Mouse (Mus musculus) megakaryocyte-erythroid progenitor cell, adult 5-6 weeks (primary cell): ENCODE results near the gene Snd1. TPM values are rescaled to one million over a fixed set of nuclear protein-coding genes. Genes with fewer than 3 reads are reported as not detected.

Experiments used
- ATAC-seq: replicated peaks from 2 replicates; pipeline ENCODE4 v1.8.0; 2016; ENCODE audit warnings: mild to moderate bottlenecking, inconsistent platforms; ENCODE audit not compliant: severe bottlenecking, poor library complexity, low FRiP score, low TSS enrichment
- total RNA-seq, 2 experiments: library from RNA; stranded (forward) in 1 of 2; stranded (reverse) in 1 of 2; fragments of 200-1000, 215-1000 nt in 1 of 2; fragments of >200 nt in 1 of 2; fragmentation: Nextera tagmentation in 1 of 2; gene quantifications; 2 replicates each; pipeline ENCODE4 v1.2.3; 2014 to 2017

Snd1 gene
- total RNA-seq, 2 experiments from 2014 or later: 65.7 to 188 TPM

DNA sequence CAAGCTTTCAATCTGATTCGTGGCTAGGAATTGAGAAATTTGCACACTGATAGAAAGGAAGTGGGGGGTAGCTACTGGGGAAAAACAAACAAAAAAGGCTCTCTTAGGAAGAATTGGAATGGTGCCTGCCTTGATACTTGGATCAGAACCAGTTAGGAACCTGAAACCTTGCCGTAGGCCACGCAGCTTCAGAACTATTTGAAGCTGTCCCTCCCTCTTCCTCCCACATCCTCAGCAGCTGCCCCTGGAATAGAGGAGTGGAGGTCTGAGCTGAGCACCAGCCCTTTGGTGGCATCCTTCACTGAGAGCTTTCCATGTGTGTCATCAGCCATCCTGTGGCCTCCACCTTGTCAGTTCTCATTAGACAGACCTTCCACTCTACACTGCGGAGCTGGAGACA, 370.7 kb downstream of the Snd1 start:
- ATAC-seq: no peak

DNA sequence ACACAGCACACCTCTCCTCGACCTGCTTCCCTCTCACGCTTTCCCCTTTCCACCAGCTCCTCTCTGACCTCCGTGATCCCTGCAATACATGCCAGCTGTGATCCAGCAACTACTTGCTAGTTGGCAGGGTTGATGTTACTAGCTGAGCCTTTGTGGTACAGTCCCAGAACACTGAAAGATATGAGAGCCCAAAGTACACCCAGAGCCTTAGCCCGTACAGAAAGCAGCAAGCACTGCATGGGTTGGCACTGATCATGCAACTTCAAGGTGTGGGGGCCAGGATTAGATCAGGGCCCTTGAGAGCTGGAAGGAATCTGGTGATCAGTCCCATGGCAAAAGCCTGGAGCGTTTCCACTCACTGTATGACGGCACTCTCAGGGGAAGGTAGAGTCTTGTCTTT, 372.7 kb downstream of the Snd1 start:
- no peak for ATAC-seq

DNA sequence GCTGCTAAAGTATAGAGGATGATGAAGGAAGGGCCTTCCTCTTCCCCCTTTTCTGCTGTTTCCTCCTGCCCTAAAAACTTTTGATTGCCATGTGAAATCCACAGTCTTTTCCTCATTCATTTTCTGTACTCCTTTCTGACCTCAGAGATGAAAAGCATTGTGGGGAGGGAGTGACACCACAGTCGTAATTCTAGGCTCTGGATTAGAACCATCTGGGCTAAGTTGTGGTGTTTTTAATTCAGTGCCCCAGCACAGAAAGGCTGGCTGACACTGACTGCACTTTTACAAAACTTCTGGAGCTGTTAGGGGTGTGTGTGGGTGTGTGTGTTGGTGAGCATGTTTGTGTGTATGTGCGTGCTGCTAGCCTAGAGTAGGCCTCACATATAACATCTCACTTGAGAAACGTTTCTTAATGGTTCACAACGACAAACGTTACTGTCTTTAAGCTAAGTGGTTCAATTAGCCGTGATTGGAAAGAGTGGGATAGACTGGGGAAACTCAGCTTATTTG, 373.4 kb downstream of the Snd1 start:
- ATAC-seq: no peak

DNA sequence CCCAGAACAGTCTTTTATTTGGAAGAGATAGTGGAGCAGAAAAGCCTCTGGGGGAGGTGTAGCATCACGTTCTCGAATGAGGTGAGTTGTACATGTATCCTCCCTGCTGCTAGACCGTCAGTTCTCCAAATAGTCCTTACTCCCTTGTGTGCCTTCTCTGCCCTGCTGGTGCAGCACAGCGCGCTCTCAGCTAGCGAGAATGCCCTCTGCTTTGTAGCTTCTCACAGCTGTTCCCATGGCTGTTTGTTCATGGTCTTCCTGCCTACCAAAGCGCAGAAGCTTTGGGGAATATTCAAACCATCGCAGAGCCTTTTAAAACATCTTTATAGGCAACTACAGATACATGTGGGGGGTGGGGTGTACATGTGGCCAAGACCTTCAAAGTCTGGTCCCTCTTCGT, 374.0 kb downstream of the Snd1 start:
- no peak for ATAC-seq

DNA sequence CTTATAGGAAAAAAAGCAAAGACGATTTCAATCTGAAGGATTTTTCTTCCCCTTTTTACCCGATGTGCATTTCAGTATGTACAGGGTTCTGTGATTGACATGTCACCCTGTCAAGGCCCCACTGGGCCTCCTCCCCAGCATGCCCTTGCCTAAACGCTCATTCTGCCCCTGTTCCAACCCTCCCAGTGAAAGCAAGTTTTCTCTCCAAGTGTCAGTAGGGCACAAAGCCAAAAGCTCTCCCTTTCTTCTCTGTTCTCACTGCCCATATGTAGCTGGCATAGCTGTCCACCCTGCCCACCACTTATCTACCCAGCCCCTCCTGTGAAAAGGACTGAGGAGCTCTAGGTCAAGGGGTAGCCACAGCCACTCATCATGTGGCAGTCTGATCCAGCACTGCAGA, 374.4 kb downstream of the Snd1 start:
- ATAC-seq: no peak

DNA sequence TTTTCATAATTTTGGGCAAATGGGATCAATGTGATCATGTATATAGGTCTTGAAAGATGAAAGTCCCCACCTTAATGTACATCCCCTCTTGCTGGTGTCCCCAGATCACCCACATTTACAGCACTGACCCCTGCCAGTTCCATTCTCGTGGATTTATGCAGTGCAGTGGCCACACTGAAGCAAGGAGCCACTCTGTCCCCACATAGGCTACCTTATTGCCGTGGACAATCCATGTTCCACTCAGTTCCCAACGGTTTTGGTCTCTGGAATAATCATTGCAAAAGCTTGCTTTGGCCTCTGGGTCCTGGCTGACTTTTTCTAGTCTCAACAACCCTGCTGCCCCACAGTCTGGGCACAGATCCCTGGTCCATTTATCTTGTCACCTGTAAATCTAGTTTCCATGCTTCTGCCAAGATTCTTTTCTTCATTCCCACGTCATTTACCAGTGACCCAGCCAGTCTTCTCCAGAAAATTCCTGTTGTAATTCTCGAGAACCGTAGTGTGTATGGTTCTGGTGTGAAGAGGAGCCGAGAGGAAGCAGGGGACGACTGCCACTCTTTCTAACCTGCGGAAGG, 375.5 kb downstream of the Snd1 start:
- no peak for ATAC-seq

DNA sequence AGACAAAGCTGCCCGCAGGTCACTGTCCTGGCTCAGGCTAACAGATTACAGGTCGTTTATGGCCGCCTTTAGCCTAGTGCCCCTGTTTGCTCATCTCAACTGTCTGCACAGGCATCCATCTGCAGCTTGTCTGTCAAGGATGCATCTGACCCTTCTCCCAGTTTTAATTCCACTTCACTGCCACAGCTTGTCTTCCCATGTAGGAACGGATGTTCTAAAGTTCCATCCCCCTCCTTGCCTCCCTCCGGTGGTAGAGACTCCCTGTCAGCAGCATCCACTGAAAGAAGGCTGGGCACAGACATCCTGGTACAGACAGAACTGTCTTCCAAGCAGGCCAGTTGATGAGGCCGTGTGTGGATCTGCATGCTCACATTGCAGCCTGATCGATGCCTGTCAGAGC, 377.4 kb downstream of the Snd1 start:
- ATAC-seq: no peak

DNA sequence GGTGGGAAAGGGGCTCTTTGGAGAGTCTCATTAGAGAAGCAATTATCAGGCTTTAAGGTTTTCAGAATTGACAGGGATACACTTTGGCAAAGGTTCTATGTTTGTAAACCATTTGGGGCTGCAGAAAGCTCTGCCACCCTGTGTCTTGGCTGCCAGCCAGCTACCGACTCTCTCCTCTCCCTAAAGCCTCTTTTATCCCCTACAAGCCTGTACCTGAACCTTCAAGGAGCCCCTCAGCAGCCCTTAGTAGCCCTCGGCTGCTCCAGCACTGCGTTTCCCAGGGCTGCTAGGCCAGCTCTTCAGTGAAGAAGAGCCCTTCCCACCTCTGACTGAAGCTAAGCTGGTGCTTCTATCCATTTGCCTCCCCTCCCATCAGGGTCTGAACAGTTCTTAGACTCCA, 378.2 kb downstream of the Snd1 start:
- no peak for ATAC-seq

DNA sequence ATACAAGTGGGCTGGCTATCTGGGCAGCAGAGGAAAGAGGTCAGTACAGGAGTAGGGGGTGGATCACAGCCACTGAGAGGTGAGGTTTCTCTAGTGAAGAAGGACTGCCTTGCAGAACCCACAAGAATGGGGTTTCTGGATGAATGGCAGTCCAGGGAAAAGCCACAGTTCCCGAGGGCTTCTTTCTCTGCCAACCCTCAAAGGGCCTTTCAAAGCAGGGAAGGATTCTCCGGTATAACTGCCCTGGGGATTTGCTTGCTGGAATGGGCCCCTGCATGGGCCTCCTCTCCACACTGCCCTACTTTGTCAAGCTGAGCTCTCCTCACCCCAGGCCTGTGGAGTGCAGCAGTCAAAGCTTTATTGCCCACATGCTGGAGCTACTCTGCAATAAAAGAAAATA, 378.7 kb downstream of the Snd1 start:
- ATAC-seq: no peak

DNA sequence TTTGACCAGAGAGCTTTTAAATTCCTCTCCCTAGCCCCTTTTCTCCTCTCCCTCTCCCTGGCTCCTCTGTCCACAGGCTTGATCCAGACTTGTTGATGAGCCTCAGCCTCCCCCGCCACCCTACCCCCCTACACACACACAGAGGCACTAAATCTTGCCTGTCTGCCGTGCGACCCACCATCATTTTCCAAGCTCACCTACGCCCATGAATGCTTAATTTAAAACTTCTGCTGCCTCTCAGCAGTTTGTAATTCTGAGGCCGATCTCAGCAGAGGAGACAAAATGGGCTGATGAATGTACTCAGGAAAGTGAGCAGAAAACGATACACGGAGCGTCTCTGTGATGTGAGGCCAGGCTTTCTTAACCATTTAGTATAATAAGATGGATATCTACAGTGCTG, 379.7 kb downstream of the Snd1 start:
- ATAC-seq: no peak

DNA sequence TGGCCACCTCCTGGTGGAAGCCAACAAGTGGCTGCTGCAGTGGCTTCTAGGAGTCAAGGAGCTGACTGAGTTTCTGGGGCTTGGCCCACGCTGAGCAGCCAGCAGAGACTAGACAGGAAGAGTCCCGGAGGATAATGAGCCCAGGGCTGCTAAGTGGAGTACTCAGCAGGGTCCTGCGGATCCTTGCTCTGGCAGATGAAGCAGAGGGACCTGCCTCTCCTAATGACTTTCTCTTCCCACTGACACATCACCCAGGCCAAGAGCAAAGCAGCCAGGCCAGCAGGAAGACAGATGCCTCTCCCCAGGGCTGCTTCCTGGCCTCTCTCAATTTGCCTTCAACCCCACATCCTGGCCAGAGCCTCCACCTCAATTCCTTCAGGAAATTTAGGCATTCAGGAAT, 380.5 kb downstream of the Snd1 start:
- no peak for ATAC-seq

DNA sequence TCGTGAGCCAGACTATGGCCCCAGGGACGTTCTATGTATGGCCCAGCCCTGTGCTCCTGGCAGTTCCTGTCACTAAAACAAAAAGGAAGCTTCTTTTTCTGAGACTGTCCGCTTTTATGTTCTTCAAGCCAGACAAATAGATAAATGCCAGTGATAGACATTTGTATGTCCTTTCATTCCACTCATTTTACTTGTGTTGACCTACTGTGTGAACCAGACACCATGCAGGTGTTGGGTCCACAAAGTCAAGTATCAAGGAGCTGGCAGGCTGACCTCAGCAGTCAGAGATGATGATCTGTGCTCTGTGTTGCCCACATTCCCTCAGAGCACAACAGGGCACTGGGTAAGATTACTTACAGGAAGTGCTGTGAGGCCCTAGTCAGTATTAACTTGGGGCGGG, 381.9 kb downstream of the Snd1 start:
- no peak for ATAC-seq

DNA sequence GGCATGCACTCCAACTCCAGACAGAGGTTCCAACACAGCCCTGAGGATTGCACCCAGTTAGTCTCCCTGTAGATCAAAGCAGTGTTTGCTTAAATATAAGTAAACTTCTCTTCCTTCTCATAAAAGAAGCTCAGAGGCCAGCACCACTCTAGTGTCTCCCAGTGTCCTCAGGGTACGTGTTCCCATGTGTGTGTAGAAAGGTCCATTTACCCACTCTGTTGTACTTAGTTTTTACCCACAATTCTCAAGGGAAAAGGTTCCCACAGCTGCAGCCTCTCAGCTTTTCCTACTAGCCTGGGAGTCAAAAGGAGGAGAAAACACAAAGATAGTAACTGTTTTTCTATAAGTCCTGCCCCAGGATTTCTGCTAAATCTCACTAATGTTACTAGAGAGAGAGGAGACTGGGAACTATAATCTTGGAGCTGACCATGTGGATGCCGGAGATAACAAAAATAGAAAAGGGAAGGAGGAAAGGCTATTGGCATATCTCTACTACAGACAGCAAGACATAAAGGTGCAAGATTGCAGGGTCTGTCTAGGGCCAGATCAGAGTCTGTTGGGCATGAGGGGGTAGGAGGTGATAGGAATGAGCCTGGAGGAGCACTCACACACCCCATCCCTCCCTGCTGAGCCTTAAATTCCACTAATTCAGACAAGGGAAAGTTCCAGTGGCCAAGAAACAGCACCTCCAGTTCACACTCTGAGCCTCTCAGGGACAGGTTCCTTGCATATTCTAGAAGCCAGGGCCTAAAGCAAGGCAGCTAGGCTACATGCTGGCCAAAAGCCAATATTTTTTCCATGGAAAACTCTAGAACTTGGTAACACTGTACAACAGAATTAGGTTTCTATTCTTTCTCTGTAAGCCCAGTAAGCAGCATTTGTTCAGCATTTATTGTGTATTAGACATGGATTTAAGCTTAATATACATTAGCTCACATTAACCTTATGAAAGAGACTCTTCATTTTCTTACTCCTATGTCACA, 382.6 kb downstream of the Snd1 start:
- peak; percentile 62 for ATAC-seq

DNA sequence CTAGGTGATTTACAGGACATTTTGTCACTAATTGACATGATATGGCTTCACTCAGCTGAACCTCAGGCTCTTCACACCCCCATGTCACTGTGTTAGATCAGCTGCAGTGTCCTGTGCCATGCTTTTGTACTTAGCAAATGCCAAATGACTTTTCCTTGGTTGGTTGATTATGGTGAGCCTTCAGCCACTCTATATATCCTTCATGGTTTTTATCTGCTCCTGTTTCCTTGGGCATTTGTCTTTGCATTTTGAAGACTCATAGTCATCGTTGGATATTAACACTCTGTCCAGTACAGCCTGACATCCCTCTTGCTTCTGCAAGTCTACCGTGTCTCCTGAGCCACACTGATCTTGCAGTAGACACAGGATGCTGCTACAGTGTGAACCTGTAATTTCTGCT, 384.2 kb downstream of the Snd1 start:
- no peak for ATAC-seq

DNA sequence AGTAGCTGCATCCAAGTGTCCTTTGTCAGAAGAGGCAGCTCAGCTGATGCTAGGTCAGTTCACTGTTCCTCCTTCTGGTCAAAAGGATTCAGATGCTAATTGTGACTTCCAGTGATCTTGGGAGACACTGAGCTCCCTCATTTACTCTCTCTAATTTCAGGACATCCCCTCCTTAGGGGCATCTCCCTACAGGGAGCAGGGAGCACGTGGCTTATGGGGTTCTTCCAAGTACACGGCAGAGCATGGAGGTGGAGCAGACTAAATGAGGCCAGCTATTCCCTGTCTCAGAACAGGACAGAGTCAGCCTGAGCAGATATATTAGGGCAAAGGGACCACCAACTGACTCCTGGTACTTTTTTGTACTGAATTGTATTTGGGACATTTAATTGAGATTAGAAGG, 385.5 kb downstream of the Snd1 start:
- ATAC-seq: no peak

DNA sequence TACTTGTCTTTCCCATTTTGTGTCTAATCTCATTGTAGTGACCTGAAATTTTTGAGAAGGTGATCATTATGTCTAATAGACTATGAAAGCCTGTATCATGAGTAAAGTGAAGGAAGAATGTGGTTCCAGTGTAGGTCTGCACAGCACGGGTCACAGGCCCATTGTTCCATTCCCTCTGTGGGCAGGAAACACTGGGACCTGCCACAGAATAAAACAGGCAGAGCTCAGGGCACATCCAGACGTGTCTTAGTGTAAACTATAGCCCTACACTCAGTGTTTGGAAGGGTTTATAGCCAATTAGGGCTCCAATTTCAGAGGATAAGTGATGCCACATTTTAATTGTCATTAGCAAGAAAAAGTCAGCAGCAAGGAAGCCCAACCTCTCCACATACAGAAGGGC, 386.0 kb downstream of the Snd1 start:
- ATAC-seq: no peak

DNA sequence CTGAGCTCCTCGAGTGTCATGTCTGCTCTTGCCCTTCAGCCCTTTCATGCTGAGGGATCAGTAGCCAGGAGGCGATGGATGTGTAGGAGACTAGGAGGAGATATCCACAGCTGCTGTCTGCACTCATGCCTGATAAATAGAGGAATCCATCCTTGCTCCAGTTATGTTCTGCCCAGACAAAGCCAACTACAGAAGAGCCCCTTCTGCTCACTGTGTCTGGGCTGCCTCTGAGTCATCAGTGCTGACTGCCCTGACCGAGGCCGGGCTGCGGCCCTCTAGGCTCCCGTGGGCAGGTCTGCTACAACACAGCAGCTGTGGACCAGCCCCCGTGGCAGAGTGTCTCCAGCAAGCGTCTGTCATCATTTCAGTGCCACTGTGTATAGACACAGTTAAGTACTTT, 387.4 kb downstream of the Snd1 start:
- no peak for ATAC-seq

DNA sequence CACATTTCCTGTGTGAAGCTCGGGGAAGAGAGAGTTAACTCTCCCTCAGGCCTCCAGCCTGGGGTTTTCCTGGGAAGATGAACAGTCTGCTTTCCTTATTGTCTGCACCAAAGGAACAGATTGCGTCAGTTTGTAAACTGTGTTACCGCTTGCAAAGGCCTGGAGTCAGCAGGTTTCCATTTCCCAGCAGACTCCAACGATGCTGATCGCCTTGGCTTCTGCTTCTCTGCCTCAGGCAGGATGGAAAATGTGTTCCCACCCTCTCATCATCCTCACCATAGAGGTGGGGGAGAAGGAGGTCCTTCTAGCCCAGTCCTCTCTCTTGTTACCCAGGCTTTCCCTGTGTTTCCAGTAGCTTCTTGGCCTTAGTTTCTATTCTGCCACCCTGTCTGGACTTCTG, 389.7 kb downstream of the Snd1 start:
- no peak for ATAC-seq

DNA sequence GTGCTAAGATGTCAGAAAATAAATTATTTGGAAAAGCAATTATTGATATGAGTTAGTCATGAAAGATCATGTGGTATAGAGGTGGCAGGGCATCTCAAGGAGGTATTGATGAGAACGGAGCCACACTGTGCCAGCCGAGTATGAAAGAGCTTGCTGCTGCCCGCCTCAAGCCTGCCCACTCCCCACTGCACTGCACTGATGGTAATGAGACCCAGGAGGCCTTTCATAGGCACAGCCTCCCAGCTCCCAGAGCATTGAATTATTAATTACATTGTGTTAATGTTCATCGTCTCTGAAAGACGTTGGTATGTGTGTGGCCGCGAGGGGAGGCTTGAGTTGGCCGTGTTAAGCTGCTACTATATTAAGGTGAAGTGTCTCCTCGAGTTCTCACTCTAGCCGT, 390.2 kb downstream of the Snd1 start:
- ATAC-seq: no peak

DNA sequence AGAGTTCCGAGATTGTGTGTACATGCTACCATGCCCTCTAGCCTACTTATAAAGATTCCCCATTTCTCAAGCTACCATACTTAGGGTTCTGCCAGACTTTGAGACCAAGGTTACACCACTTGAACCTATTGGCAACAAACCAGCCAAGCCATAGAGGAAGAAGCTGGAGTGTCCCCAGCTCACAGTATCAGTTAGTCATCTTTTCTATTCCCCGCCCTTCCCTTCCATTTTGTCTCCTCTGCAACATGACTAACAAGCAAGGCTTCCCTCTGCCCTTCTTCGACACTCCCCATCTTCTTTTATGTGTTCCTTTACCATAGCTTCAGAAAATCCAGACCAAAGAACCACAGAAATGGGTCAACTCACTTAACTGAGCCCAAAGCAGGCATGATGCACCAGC, 391.3 kb downstream of the Snd1 start:
- no peak for ATAC-seq
